Mouse (Mus musculus): ENCODE data around the gene Trim28. TPM values are rescaled to one million over a fixed set of nuclear protein-coding genes. Genes with fewer than 3 reads are reported as not detected.
A peak's percentile ranks its signal among the peaks of the same experiment; 100 is the strongest.

Gene Trim28
- polyA plus RNA-seq (2012; rRNA removed) (610 and 816 TPM in 2 replicates), polyA plus RNA-seq (2014; fragmentation: Nextera tagmentation; extraction: Ambion mirVana) (408 and 456 TPM in 2 replicates)

- Histone ChIP-seq H3K36me3 (ENCODE audit: control insufficient read depth, insufficient read depth, low read length) (no peaks in the 10 kb centered on the region), H3K4me1 (ENCODE audit: control insufficient read depth, insufficient read depth, low read length) (no peaks in the 10 kb centered on the region), H3K9ac (ENCODE audit: low read depth, low read length, severe bottlenecking) (no peak within 1 kb of the TSS), H3K27me3 (ENCODE audit: control insufficient read depth, insufficient read depth, low read length) (no peaks in the 10 kb centered on the region), H3K27ac (replicated peaks; ENCODE audit: low read depth, low read length) (no peak within 1 kb of the TSS), H3K4me3 (replicated peaks; ENCODE audit: low read length) (no peak within 1 kb of the TSS), H3K4me2 (replicated peaks; ENCODE audit: low read depth, low read length, severe bottlenecking) (no peak within 1 kb of the TSS), H3K9me3 (ENCODE audit: control insufficient read depth, low read length) (no peaks in the 10 kb centered on the region)
- no peak for TF ChIP-seq POLR2A (IDR thresholded peaks at IDR 0.05; ENCODE audit: borderline replicate concordance, extremely low read depth, insufficient read depth, insufficient read length)
- ATAC-seq (ENCODE audit: low FRiP score, low read depth) (no peak), DNase-seq (ENCODE audit: low spot score) (no peak)
- 86% methylated on average over 3 of the region's 3 CpGs for WGBS
Observed at GRCm38 (mm10) chr7:12998851-12999250, at the start of gene Trim28. Gene Trim28 (plus strand): TSS chr7:12999114.

- Histone ChIP-seq H3K36me3 (ENCODE audit: control insufficient read depth, insufficient read depth, low read length) (no peaks in the 10 kb centered on the region), H3K27ac (replicated peaks; ENCODE audit: low read depth, low read length) (peak overlapping the region; percentile 75)
- ATAC-seq (ENCODE audit: low FRiP score, low read depth) = no peak; the same call in 1 of the 2 replicates
Observed at GRCm38 (mm10) chr7:12949872-12950229, 49.1 kb upstream of the Trim28 start.

DNA sequence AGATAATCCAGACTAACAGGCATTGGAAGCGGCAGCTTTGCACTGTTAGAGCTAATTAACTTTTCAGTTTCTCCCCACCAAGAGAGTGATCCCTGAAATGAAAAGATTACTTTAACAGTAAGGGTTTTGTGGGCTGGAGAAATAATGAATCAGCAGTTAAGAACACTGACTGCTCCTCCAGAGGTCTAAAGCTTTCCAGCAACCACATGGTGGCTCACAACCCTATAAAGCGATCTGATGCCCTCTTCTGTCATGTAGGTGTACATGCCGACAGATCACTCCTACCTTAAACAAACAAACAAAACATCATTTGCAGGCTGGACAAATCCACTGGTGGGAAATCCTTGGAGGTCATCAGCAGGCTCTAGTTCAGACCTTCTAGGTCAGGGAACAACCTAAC, 44.0 kb upstream of the Trim28 start:
- Histone ChIP-seq H3K9ac (ENCODE audit: low read depth, low read length, severe bottlenecking) (no peak overlapping the region), H3K4me1 (ENCODE audit: control insufficient read depth, insufficient read depth, low read length) (peaks cover 5% of the 10 kb centered on the region), H3K27ac (replicated peaks; ENCODE audit: low read depth, low read length) (no peak overlapping the region), H3K4me3 (replicated peaks; ENCODE audit: low read length) (no peak overlapping the region), H3K36me3 (ENCODE audit: control insufficient read depth, insufficient read depth, low read length) (no peaks in the 10 kb centered on the region), H3K27me3 (ENCODE audit: control insufficient read depth, insufficient read depth, low read length) (no peaks in the 10 kb centered on the region), H3K4me2 (replicated peaks; ENCODE audit: low read depth, low read length, severe bottlenecking) (no peak overlapping the region), H3K9me3 (ENCODE audit: control insufficient read depth, low read length) (no peaks in the 10 kb centered on the region)
- no peak for TF ChIP-seq POLR2A (IDR thresholded peaks at IDR 0.05; ENCODE audit: borderline replicate concordance, extremely low read depth, insufficient read depth, insufficient read length)
- no peak for DNase-seq (ENCODE audit: low spot score)
- no peak for ATAC-seq (ENCODE audit: low FRiP score, low read depth)
- 46% methylated on average over 3 of the region's 3 CpGs for WGBS

More at GRCm38 (mm10) chr7:12949872-12950229, 49.1 kb upstream of the Trim28 start:
- Histone ChIP-seq H3K4me1 (ENCODE audit: control insufficient read depth, insufficient read depth, low read length) (peaks cover 9% of the 10 kb centered on the region), H3K27me3 (ENCODE audit: control insufficient read depth, insufficient read depth, low read length) (no peaks in the 10 kb centered on the region), H3K9ac (ENCODE audit: low read depth, low read length, severe bottlenecking) (peak overlapping the region; percentile 40), H3K4me2 (replicated peaks; ENCODE audit: low read depth, low read length, severe bottlenecking) (peak overlapping the region; percentile 69), H3K4me3 (replicated peaks; ENCODE audit: low read length) (peak overlapping the region; percentile 45), H3K9me3 (ENCODE audit: control insufficient read depth, low read length) (no peaks in the 10 kb centered on the region)
- DNase-seq (ENCODE audit: low spot score) = no peak
- no peak for TF ChIP-seq POLR2A (IDR thresholded peaks at IDR 0.05; ENCODE audit: borderline replicate concordance, extremely low read depth, insufficient read depth, insufficient read length)
- WGBS = 4% methylated on average over 16 of the region's 16 CpGs

GRCm38 (mm10) chr7:12957511-12957910, 41.4 kb upstream of the Trim28 start:
- no peaks in the 10 kb centered on the region for H3K27me3 ChIP-seq (ENCODE audit: control insufficient read depth, insufficient read depth, low read length)

GRCm38 (mm10) chr7:12958948-12959347, 40.0 kb upstream of the Trim28 start:
- H3K4me3 ChIP-seq (replicated peaks; ENCODE audit: low read length) = no peak overlapping the region

More at GRCm38 (mm10) chr7:12957511-12957910, 41.4 kb upstream of the Trim28 start:
- no peak overlapping the region for H3K4me2 ChIP-seq (replicated peaks; ENCODE audit: low read depth, low read length, severe bottlenecking)
- no peak overlapping the region for H3K9ac ChIP-seq (ENCODE audit: low read depth, low read length, severe bottlenecking)
- no peaks in the 10 kb centered on the region for H3K9me3 ChIP-seq (ENCODE audit: control insufficient read depth, low read length)
- WGBS = 71% methylated on average over 5 of the region's 5 CpGs
- H3K4me3 ChIP-seq (replicated peaks; ENCODE audit: low read length) = no peak overlapping the region
- no peaks in the 10 kb centered on the region for H3K4me1 ChIP-seq (ENCODE audit: control insufficient read depth, insufficient read depth, low read length)
- DNase-seq (ENCODE audit: low spot score) (no peak), ATAC-seq (ENCODE audit: low FRiP score, low read depth) (no peak)
- TF ChIP-seq POLR2A (IDR thresholded peaks at IDR 0.05; ENCODE audit: borderline replicate concordance, extremely low read depth, insufficient read depth, insufficient read length) = no peak
- H3K27ac ChIP-seq (replicated peaks; ENCODE audit: low read depth, low read length) = no peak overlapping the region
- H3K36me3 ChIP-seq (ENCODE audit: control insufficient read depth, insufficient read depth, low read length) = no peaks in the 10 kb centered on the region

GRCm38 (mm10) chr7:12959718-12960117, 39.2 kb upstream of the Trim28 start:
- H3K27me3 ChIP-seq (ENCODE audit: control insufficient read depth, insufficient read depth, low read length) = no peaks in the 10 kb centered on the region
- no peak overlapping the region for H3K4me2 ChIP-seq (replicated peaks; ENCODE audit: low read depth, low read length, severe bottlenecking)
- no peak overlapping the region for H3K27ac ChIP-seq (replicated peaks; ENCODE audit: low read depth, low read length)
- H3K36me3 ChIP-seq (ENCODE audit: control insufficient read depth, insufficient read depth, low read length) = no peaks in the 10 kb centered on the region
- DNase-seq (ENCODE audit: low spot score) = no peak
- H3K4me1 ChIP-seq (ENCODE audit: control insufficient read depth, insufficient read depth, low read length) = no peaks in the 10 kb centered on the region
- no peak overlapping the region for H3K9ac ChIP-seq (ENCODE audit: low read depth, low read length, severe bottlenecking)
- H3K4me3 ChIP-seq (replicated peaks; ENCODE audit: low read length) = no peak overlapping the region
- no peaks in the 10 kb centered on the region for H3K9me3 ChIP-seq (ENCODE audit: control insufficient read depth, low read length)
- TF ChIP-seq POLR2A (IDR thresholded peaks at IDR 0.05; ENCODE audit: borderline replicate concordance, extremely low read depth, insufficient read depth, insufficient read length) = no peak
- WGBS = 26% methylated on average over 4 of the region's 4 CpGs
- ATAC-seq (ENCODE audit: low FRiP score, low read depth) = no peak

More at GRCm38 (mm10) chr7:12958948-12959347, 40.0 kb upstream of the Trim28 start:
- H3K4me2 ChIP-seq (replicated peaks; ENCODE audit: low read depth, low read length, severe bottlenecking) = no peak overlapping the region
- DNase-seq (ENCODE audit: low spot score) (no peak), ATAC-seq (ENCODE audit: low FRiP score, low read depth) (no peak)
- no peaks in the 10 kb centered on the region for H3K27me3 ChIP-seq (ENCODE audit: control insufficient read depth, insufficient read depth, low read length)
- 83% methylated on average over 4 of the region's 4 CpGs for WGBS
- no peaks in the 10 kb centered on the region for H3K9me3 ChIP-seq (ENCODE audit: control insufficient read depth, low read length)
- TF ChIP-seq POLR2A (IDR thresholded peaks at IDR 0.05; ENCODE audit: borderline replicate concordance, extremely low read depth, insufficient read depth, insufficient read length) = no peak
- H3K4me1 ChIP-seq (ENCODE audit: control insufficient read depth, insufficient read depth, low read length) = no peaks in the 10 kb centered on the region
- no peak overlapping the region for H3K9ac ChIP-seq (ENCODE audit: low read depth, low read length, severe bottlenecking)
- H3K36me3 ChIP-seq (ENCODE audit: control insufficient read depth, insufficient read depth, low read length) = no peaks in the 10 kb centered on the region
- no peak overlapping the region for H3K27ac ChIP-seq (replicated peaks; ENCODE audit: low read depth, low read length)
